Mouse (Mus musculus) erythroblast, embryonic 14.5 days (primary cell): ENCODE data around the gene Pomt1.

Experiments used
- GATA1 ChIP-seq: IDR thresholded peaks from 2 replicates; pipeline ENCODE4 v1.6.1; 2012; ENCODE audit warnings: low read length, inconsistent platforms, mixed read lengths
- TAL1 ChIP-seq: IDR thresholded peaks from 3 replicates; pipeline ENCODE4 v1.6.1; 2012; ENCODE audit warnings: low read length, inconsistent platforms, mixed read lengths

DNA sequence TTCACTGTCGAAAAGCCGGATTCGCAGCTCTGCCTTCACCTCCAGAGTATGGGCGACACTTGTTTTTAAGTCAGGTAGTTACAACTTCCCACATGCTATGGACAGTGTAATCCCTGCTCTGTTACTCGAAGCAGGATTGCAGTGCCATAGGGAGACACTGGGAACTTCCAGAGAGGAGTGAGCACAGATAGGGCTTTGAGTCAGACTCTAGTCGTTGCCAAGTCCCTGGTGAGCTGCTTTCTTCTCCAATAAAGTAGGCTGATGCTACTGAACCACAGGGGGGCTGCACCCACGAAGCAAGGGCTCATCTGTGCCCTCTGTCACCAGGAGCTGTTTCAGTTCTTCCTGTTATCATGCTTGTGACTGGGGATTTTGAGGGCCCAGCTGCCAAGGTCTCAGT lies 14.8 kb upstream of the Pomt1 start:
- TF ChIP-seq TAL1 (no peak), GATA1 (no peak)
